Comparison of ENCODE assay signal across 8 mouse cellular contexts in the genomic region with DNA sequence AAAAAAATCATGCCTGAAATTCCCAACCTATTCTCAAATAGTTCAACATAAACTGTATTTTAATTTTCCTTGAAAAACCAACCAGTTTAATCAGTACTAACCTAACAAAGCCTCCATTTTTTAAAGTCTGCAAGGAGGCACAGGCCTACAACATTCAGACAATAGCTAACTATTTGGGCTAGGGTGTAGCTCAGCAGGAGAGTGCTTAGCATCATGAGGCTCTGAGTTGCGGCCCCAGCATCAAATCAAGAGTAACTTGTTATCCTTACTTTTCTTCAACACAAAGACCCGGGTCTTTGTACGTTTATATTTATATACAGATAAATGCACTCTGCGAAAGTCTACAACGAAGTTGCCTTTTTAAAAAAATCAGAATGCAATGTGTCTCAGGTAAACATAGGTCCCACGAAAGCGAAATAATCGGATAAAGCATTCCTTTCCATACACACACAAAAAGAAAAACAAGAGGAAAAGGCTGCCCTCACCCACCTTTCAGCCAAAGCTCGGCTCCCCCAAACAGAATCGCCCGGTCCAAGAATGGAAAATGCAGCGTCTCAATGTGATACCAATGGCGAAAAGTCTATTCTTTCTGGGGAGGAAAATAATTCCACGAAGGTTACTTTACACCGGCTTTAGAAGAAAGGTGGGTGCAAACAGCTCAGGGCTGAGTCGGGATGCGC. TPM values are rescaled to one million over a fixed set of nuclear protein-coding genes. Genes with fewer than 3 reads are reported as not detected.
DNase-seq lines count a peak whose midpoint lies in the region; ATAC-seq and TF ChIP-seq lines count a peak whose summit lies in the region.

No protein-coding gene starts in this region.

- peak overlapping the region; percentile 90; the same call in 1 of the 2 replicates for H3K27ac ChIP-seq in kidney, adult 2 months (ENCODE audit: insufficient read depth, low read depth, low read length)
- peak overlapping the region; percentile 70 for H3K27ac ChIP-seq in ES-Bruce4 (ENCODE audit: insufficient read depth, low read length)
- H3K27ac ChIP-seq in embryonic facial prominence, embryonic 15.5 days (replicated peaks) = peak overlapping the region; percentile 100
- peak overlapping the region; percentile 99 for H3K27ac ChIP-seq in limb, embryonic 14.5 days (replicated peaks; ENCODE audit: low read depth, low read length)
- H3K27ac ChIP-seq in stomach, embryonic 15.5 days = peak overlapping the region; percentile 99

- no peaks in the 10 kb centered on the region for H3K36me3 ChIP-seq in kidney, adult 2 months (ENCODE audit: control insufficient read depth, insufficient read depth, low read length)
- H3K36me3 ChIP-seq in ES-Bruce4 (ENCODE audit: control insufficient read depth, insufficient read depth, low read length, poor library complexity, severe bottlenecking) = peaks cover 26% of the 10 kb centered on the region
- peaks cover 4% of the 10 kb centered on the region for H3K36me3 ChIP-seq in embryonic facial prominence, embryonic 15.5 days
- peaks cover 24% of the 10 kb centered on the region; the same call in 1 of the 2 replicates for H3K36me3 ChIP-seq in limb, embryonic 14.5 days (ENCODE audit: control insufficient read depth, insufficient read depth, low read length)
- no peaks in the 10 kb centered on the region for H3K36me3 ChIP-seq in stomach, embryonic 15.5 days

- peak overlapping the region; percentile 90 for H3K4me3 ChIP-seq in kidney, adult 2 months (ENCODE audit: insufficient read depth, low read depth, low read length)
- H3K4me3 ChIP-seq in ES-Bruce4 (ENCODE audit: low read depth, low read length) = peak overlapping the region; percentile 96
- peak overlapping the region; percentile 95 for H3K4me3 ChIP-seq in embryonic facial prominence, embryonic 15.5 days (replicated peaks)
- peak overlapping the region; percentile 91 for H3K4me3 ChIP-seq in limb, embryonic 14.5 days (replicated peaks; ENCODE audit: low read length)
- H3K4me3 ChIP-seq in stomach, embryonic 15.5 days (replicated peaks) = peak overlapping the region; percentile 88

- WGBS in kidney, adult 2 months = under 1% methylated on average over 17 of the region's 17 CpGs
- WGBS in embryonic facial prominence, embryonic 15.5 days = under 1% methylated on average over 17 of the region's 17 CpGs
- WGBS in limb, embryonic 14.5 days = under 1% methylated on average over 17 of the region's 17 CpGs
- under 1% methylated on average over 17 of the region's 17 CpGs for WGBS in stomach, embryonic 15.5 days

- H3K4me2 ChIP-seq in embryonic facial prominence, embryonic 15.5 days (replicated peaks) = peak overlapping the region; percentile 62
- H3K4me2 ChIP-seq in limb, embryonic 14.5 days (replicated peaks; ENCODE audit: low read depth, low read length, severe bottlenecking) = peak overlapping the region; percentile 81
- H3K4me2 ChIP-seq in stomach, embryonic 15.5 days = peak overlapping the region; percentile 75

- no peak for DNase-seq in kidney, adult 2 months
- no peak for DNase-seq in kidney, adult 8-10 months
- DNase-seq in limb, embryonic 14.5 days (ENCODE audit: low spot score) = peak; percentile 17
- DNase-seq in adrenal gland, postnatal 4 days (ENCODE audit: low spot score in 2 of 2) = no peak
- DNase-seq in gastrocnemius, postnatal 4 days (ENCODE audit: low spot score in 2 of 2) = no peak

- no peak for TF ChIP-seq CTCF in kidney, adult 2 months (conservative IDR thresholded peaks at IDR 0.05; ENCODE audit: insufficient read depth, insufficient read length, low read depth, low read length)
- no peak for TF ChIP-seq CTCF in ES-Bruce4 (IDR thresholded peaks at IDR 0.05; ENCODE audit: low read depth, low read length)

- no peak for TF ChIP-seq POLR2A in kidney, adult 2 months (IDR thresholded peaks at IDR 0.05; ENCODE audit: low read depth, low read length)
- no peak for TF ChIP-seq POLR2A in ES-Bruce4 (IDR thresholded peaks at IDR 0.05; ENCODE audit: insufficient read depth, low read length)
- no peak for TF ChIP-seq POLR2A in limb, embryonic 14.5 days (IDR thresholded peaks at IDR 0.05; ENCODE audit: borderline replicate concordance, extremely low read depth, insufficient read depth, insufficient read length)

- no peak for TF ChIP-seq EP300 in ES-Bruce4 (IDR thresholded peaks at IDR 0.05; ENCODE audit: insufficient read depth, low read depth, low read length)

- peak overlapping the region; percentile 92 for H3K9ac ChIP-seq in ES-Bruce4 (ENCODE audit: low read depth, poor library complexity, severe bottlenecking)
- H3K9ac ChIP-seq in embryonic facial prominence, embryonic 15.5 days = peak overlapping the region; percentile 85
- H3K9ac ChIP-seq in limb, embryonic 14.5 days (ENCODE audit: low read depth, low read length, severe bottlenecking) = peak overlapping the region; percentile 96
- peak overlapping the region; percentile 92 for H3K9ac ChIP-seq in stomach, embryonic 15.5 days

- peaks cover 4% of the 10 kb centered on the region; the same call in 1 of the 2 replicates for H3K4me1 ChIP-seq in kidney, adult 2 months (ENCODE audit: control insufficient read depth, insufficient read depth, low read length)
- no peaks in the 10 kb centered on the region for H3K4me1 ChIP-seq in ES-Bruce4 (ENCODE audit: control insufficient read depth, insufficient read depth, low read length)
- H3K4me1 ChIP-seq in embryonic facial prominence, embryonic 15.5 days = peaks cover 18% of the 10 kb centered on the region
- peaks cover 17% of the 10 kb centered on the region for H3K4me1 ChIP-seq in limb, embryonic 14.5 days (ENCODE audit: control insufficient read depth, insufficient read depth, low read length)
- H3K4me1 ChIP-seq in stomach, embryonic 15.5 days = peaks cover 9% of the 10 kb centered on the region

- H3K9me3 ChIP-seq in ES-Bruce4 (replicated peaks; ENCODE audit: control insufficient read depth, insufficient read depth, low read length, poor library complexity, severe bottlenecking) = no peaks in the 10 kb centered on the region
- H3K9me3 ChIP-seq in embryonic facial prominence, embryonic 15.5 days (replicated peaks) = no peaks in the 10 kb centered on the region
- H3K9me3 ChIP-seq in limb, embryonic 14.5 days (ENCODE audit: control insufficient read depth, low read length) = no peaks in the 10 kb centered on the region
- H3K9me3 ChIP-seq in stomach, embryonic 15.5 days = no peaks in the 10 kb centered on the region

- H3K27me3 ChIP-seq in kidney, adult 2 months (replicated peaks; ENCODE audit: control insufficient read depth, insufficient read depth, low read length) = no peaks in the 10 kb centered on the region
- no peaks in the 10 kb centered on the region for H3K27me3 ChIP-seq in ES-Bruce4 (ENCODE audit: control insufficient read depth, insufficient read depth, low read length, poor library complexity, severe bottlenecking)
- no peaks in the 10 kb centered on the region for H3K27me3 ChIP-seq in embryonic facial prominence, embryonic 15.5 days
- no peaks in the 10 kb centered on the region for H3K27me3 ChIP-seq in limb, embryonic 14.5 days (ENCODE audit: control insufficient read depth, insufficient read depth, low read length)
- H3K27me3 ChIP-seq in stomach, embryonic 15.5 days (replicated peaks) = no peaks in the 10 kb centered on the region

- ATAC-seq in embryonic facial prominence, embryonic 15.5 days (ENCODE audit: insufficient number of reproducible peaks, low FRiP score, low TSS enrichment, low read depth) = no peak
- no peak for ATAC-seq in limb, embryonic 14.5 days (ENCODE audit: low FRiP score, low read depth)
- ATAC-seq in stomach, embryonic 15.5 days (ENCODE audit: insufficient read depth, low FRiP score, low read depth) = no peak

RNA-seq across cellular contexts. Expression of gene Zfp266, which starts 0.5 kb away (rescaled TPM):
- polyA plus RNA-seq in kidney, adult 2 months (2012; rRNA removed) = 4.7 and 6.6 TPM in 2 replicates
- 113 and 128 TPM in 2 replicates for polyA plus RNA-seq in ES-Bruce4 (2011; ENCODE audit: insufficient read depth, insufficient read length, low read depth, missing spikeins)
- 105 and 114 TPM in 2 replicates for polyA plus RNA-seq in embryonic facial prominence, embryonic 15.5 days (2015; fragmentation: Nextera tagmentation; extraction: Ambion mirVana)
- 43.1 and 43.5 TPM in 2 replicates for polyA plus RNA-seq in limb, embryonic 14.5 days (2012; rRNA removed)
- polyA plus RNA-seq in limb, embryonic 14.5 days (2014; fragmentation: Nextera tagmentation; extraction: Ambion mirVana) = 92.4 and 95.5 TPM in 2 replicates
- 81.0 and 83.5 TPM in 2 replicates for polyA plus RNA-seq in stomach, embryonic 15.5 days (2015; fragmentation: Nextera tagmentation; extraction: Ambion mirVana)
- 10 to 100 TPM; 60.4 to 65.1 TPM for total RNA-seq in adrenal gland, postnatal 4 days (2021)
- total RNA-seq in gastrocnemius, postnatal 4 days (2021) = 10 to 100 TPM; 50.7 to 54.5 TPM

RNA-seq across cellular contexts. Expression of gene Zfp426, which starts 28.1 kb away (rescaled TPM):
- 4.6 and 5.6 TPM in 2 replicates for polyA plus RNA-seq in kidney, adult 2 months (2012; rRNA removed)
- polyA plus RNA-seq in ES-Bruce4 (2011; ENCODE audit: insufficient read depth, insufficient read length, low read depth, missing spikeins) = 17.5 and 19.4 TPM in 2 replicates
- 20.8 and 21.1 TPM in 2 replicates for polyA plus RNA-seq in embryonic facial prominence, embryonic 15.5 days (2015; fragmentation: Nextera tagmentation; extraction: Ambion mirVana)
- 12.0 and 17.4 TPM in 2 replicates for polyA plus RNA-seq in limb, embryonic 14.5 days (2012; rRNA removed)
- polyA plus RNA-seq in limb, embryonic 14.5 days (2014; fragmentation: Nextera tagmentation; extraction: Ambion mirVana) = 24.1 and 25.5 TPM in 2 replicates
- 17.4 and 19.2 TPM in 2 replicates for polyA plus RNA-seq in stomach, embryonic 15.5 days (2015; fragmentation: Nextera tagmentation; extraction: Ambion mirVana)
- total RNA-seq in adrenal gland, postnatal 4 days (2021) = 10 to 100 TPM; 28.6 TPM
- total RNA-seq in gastrocnemius, postnatal 4 days (2021) = 10 to 100 TPM; 15.9 to 19.6 TPM
